Mouse (Mus musculus) liver, embryonic 15.5 days (tissue): Measurements from ENCODE around the gene Tmem121. TPM values are rescaled to one million over a fixed set of nuclear protein-coding genes. Genes with fewer than 3 reads are reported as not detected.
A peak's percentile ranks its signal among the peaks of the same experiment; 100 is the strongest.

Source experiments
- ATAC-seq: fragments of 200-750 bp; cut with Nextera tagmentation; 2 replicates; pipeline ENCODE4 v1.8.0; 2017; ENCODE audit warnings: moderate number of reproducible peaks, mild to moderate bottlenecking, moderate library complexity; ENCODE audit not compliant: insufficient read depth
- H3K27ac ChIP-seq: fragments of 300-500 bp; sonication (generic); replicated peaks from 2 replicates; pipeline ENCODE4 v1.5.1; 2015; ENCODE audit warnings: mild to moderate bottlenecking, inconsistent platforms
- H3K27me3 ChIP-seq: fragments of 300-500 bp; sonication (generic); 2 replicates; pipeline ENCODE4 v1.6.1; 2015; ENCODE audit warnings: mild to moderate bottlenecking, inconsistent platforms
- H3K36me3 ChIP-seq: fragments of 300-500 bp; sonication (generic); replicated peaks from 2 replicates; pipeline ENCODE4 v1.6.1; 2015; ENCODE audit warnings: moderate library complexity, mild to moderate bottlenecking, inconsistent platforms
- H3K4me1 ChIP-seq: fragments of 300-500 bp; sonication (generic); replicated peaks from 2 replicates; pipeline ENCODE4 v1.6.1; 2015; ENCODE audit warnings: inconsistent platforms
- H3K4me2 ChIP-seq: fragments of 300-500 bp; sonication (generic); 2 replicates; pipeline ENCODE4 v1.6.1; 2015; ENCODE audit warnings: moderate library complexity, mild to moderate bottlenecking, inconsistent platforms
- H3K4me3 ChIP-seq: fragments of 300-500 bp; sonication (generic); replicated peaks from 2 replicates; pipeline ENCODE4 v1.5.1; 2015; ENCODE audit warnings: mild to moderate bottlenecking, inconsistent platforms
- H3K9ac ChIP-seq: fragments of 300-500 bp; sonication (generic); 2 replicates; pipeline ENCODE4 v1.6.1; 2015; ENCODE audit warnings: moderate library complexity, mild to moderate bottlenecking, inconsistent platforms
- H3K9me3 ChIP-seq: fragments of 300-500 bp; sonication (generic); replicated peaks from 2 replicates; pipeline ENCODE4 v1.6.1; 2016; ENCODE audit warnings: inconsistent platforms
- WGBS: fragments of 180-500 bp; shearing (Covaris S2); methylation state at CpG from one replicate; pipeline ENCODE4 v1.1.7; 2015; ENCODE audit warnings: mixed read lengths; ENCODE audit not compliant: insufficient replicate concordance; 5-methylcytosine and 5-hydroxymethylcytosine counted together
- polyA plus RNA-seq: library from polyadenylated mRNA; unstranded; fragments of >200 nt; fragmentation: Nextera tagmentation; extraction: Ambion mirVana; gene quantifications from 2 replicates; pipeline ENCODE4 v1.2.1, GENCODE M21; 2015

Tmem121 gene
- polyA plus RNA-seq, 1 experiment from 2014 or later = 0.33 TPM

- no peak for ATAC-seq
- Histone ChIP-seq H3K4me2 (peak overlapping the region; percentile 98), H3K36me3 (peaks cover 13% of the 10 kb centered on the region; the same call in 1 of the 2 replicates), H3K4me3 (peak overlapping the region; percentile 67; the same call in 1 of the 2 replicates), H3K4me1 (peaks cover 67% of the 10 kb centered on the region), H3K27me3 (peaks cover 77% of the 10 kb centered on the region), H3K27ac (peak overlapping the region; percentile 45; the same call in 1 of the 2 replicates), H3K9me3 (no peaks in the 10 kb centered on the region), H3K9ac (no peak overlapping the region)
- WGBS = 19% methylated on average over 15 of the region's 15 CpGs
These were observed 43.4 kb upstream of the Tmem121 start for GRCm38 (mm10) chr12:113142021-113142975.

- Histone ChIP-seq H3K27me3 (peaks cover 86% of the 10 kb centered on the region), H3K27ac (no peak overlapping the region), H3K4me3 (no peak overlapping the region), H3K9ac (no peak overlapping the region), H3K36me3 (peaks cover 4% of the 10 kb centered on the region; the same call in 1 of the 2 replicates), H3K4me2 (peak overlapping the region; percentile 30; the same call in 1 of the 2 replicates), H3K4me1 (peaks cover 71% of the 10 kb centered on the region), H3K9me3 (no peaks in the 10 kb centered on the region)
- 37% methylated on average over 7 of the region's 7 CpGs for WGBS
- no peak for ATAC-seq
These were observed 42.6 kb upstream of the Tmem121 start for GRCm38 (mm10) chr12:113143164-113143563.

- WGBS = 60% methylated on average over 20 of the region's 20 CpGs
- Histone ChIP-seq H3K4me2 (no peak overlapping the region), H3K36me3 (peaks cover 4% of the 10 kb centered on the region; the same call in 1 of the 2 replicates), H3K4me3 (no peak overlapping the region), H3K27me3 (peaks cover 92% of the 10 kb centered on the region), H3K27ac (no peak overlapping the region), H3K9me3 (no peaks in the 10 kb centered on the region), H3K9ac (no peak overlapping the region), H3K4me1 (peaks cover 78% of the 10 kb centered on the region)
- no peak for ATAC-seq
These were observed 41.6 kb upstream of the Tmem121 start for GRCm38 (mm10) chr12:113144001-113144756.

- peaks cover 91% of the 10 kb centered on the region for H3K27me3 ChIP-seq
- no peak overlapping the region for H3K27ac ChIP-seq
- H3K9me3 ChIP-seq = no peaks in the 10 kb centered on the region
- H3K36me3 ChIP-seq = peaks cover 4% of the 10 kb centered on the region; the same call in 1 of the 2 replicates
- H3K4me2 ChIP-seq = no peak overlapping the region
- ATAC-seq = no peak
- H3K4me1 ChIP-seq = peaks cover 71% of the 10 kb centered on the region
- WGBS = 81% methylated on average over 16 of the region's 16 CpGs
- H3K9ac ChIP-seq = no peak overlapping the region
- no peak overlapping the region for H3K4me3 ChIP-seq
These were observed 40.8 kb upstream of the Tmem121 start for GRCm38 (mm10) chr12:113144886-113145285.

- WGBS = 71% methylated on average over 5 of the region's 5 CpGs
- no peaks in the 10 kb centered on the region for H3K9me3 ChIP-seq
- peaks cover 91% of the 10 kb centered on the region for H3K27me3 ChIP-seq
- no peak overlapping the region for H3K9ac ChIP-seq
- H3K4me3 ChIP-seq = no peak overlapping the region
- H3K4me1 ChIP-seq = peaks cover 70% of the 10 kb centered on the region
- no peak for ATAC-seq
- peaks cover 4% of the 10 kb centered on the region; the same call in 1 of the 2 replicates for H3K36me3 ChIP-seq
- H3K4me2 ChIP-seq = no peak overlapping the region
- no peak overlapping the region for H3K27ac ChIP-seq
These were observed 40.1 kb upstream of the Tmem121 start for GRCm38 (mm10) chr12:113145591-113145990.

GRCm38 (mm10) chr12:113146112-113147057 lies 39.3 kb upstream of the Tmem121 start, which contains the start of gene Crip1:
Gene Crip1, plus strand, starts transcription at chr12:113146316.
- Histone ChIP-seq H3K36me3 (peaks cover 4% of the 10 kb centered on the region; the same call in 1 of the 2 replicates), H3K27me3 (peaks cover 91% of the 10 kb centered on the region), H3K27ac (no peak within 1 kb of the TSS), H3K9ac (no peak within 1 kb of the TSS), H3K4me3 (peak within 1 kb of the TSS; percentile 14; the same call in 1 of the 2 replicates), H3K4me1 (peaks cover 70% of the 10 kb centered on the region), H3K4me2 (peak within 1 kb of the TSS; percentile 48), H3K9me3 (no peaks in the 10 kb centered on the region)
- 15% methylated on average over 45 of the region's 45 CpGs for WGBS
- ATAC-seq = 0 out of 2 replicates have a peak, but pooled peaks have one; percentile 2

- H3K27ac ChIP-seq = no peak overlapping the region
- H3K4me3 ChIP-seq = no peak overlapping the region
- peaks cover 4% of the 10 kb centered on the region; the same call in 1 of the 2 replicates for H3K36me3 ChIP-seq
- no peak overlapping the region for H3K4me2 ChIP-seq
- peaks cover 70% of the 10 kb centered on the region for H3K4me1 ChIP-seq
- 62% methylated on average over 8 of the region's 8 CpGs for WGBS
- no peaks in the 10 kb centered on the region for H3K9me3 ChIP-seq
- no peak overlapping the region for H3K9ac ChIP-seq
- ATAC-seq = no peak
- peaks cover 91% of the 10 kb centered on the region for H3K27me3 ChIP-seq
These were observed 38.2 kb upstream of the Tmem121 start for GRCm38 (mm10) chr12:113147481-113147880.

GRCm38 (mm10) chr12:113148381-113149035 lies 37.2 kb upstream of the Tmem121 start:
- H3K9me3 ChIP-seq = no peaks in the 10 kb centered on the region
- H3K4me3 ChIP-seq = no peak overlapping the region
- WGBS = 29% methylated on average over 16 of the region's 16 CpGs
- H3K27ac ChIP-seq = no peak overlapping the region
- ATAC-seq = no peak; the same call in 1 of the 2 replicates
- H3K4me1 ChIP-seq = peaks cover 70% of the 10 kb centered on the region
- H3K27me3 ChIP-seq = peaks cover 91% of the 10 kb centered on the region
- peaks cover 4% of the 10 kb centered on the region; the same call in 1 of the 2 replicates for H3K36me3 ChIP-seq
- H3K4me2 ChIP-seq = peak overlapping the region; percentile 6; the same call in 1 of the 2 replicates
- H3K9ac ChIP-seq = no peak overlapping the region

- Histone ChIP-seq H3K9ac (no peak overlapping the region), H3K27ac (no peak overlapping the region), H3K9me3 (no peaks in the 10 kb centered on the region), H3K4me1 (peaks cover 71% of the 10 kb centered on the region), H3K4me2 (no peak overlapping the region), H3K27me3 (peaks cover 91% of the 10 kb centered on the region), H3K36me3 (peaks cover 4% of the 10 kb centered on the region; the same call in 1 of the 2 replicates), H3K4me3 (no peak overlapping the region)
- no peak for ATAC-seq
- 69% methylated on average over 4 of the region's 4 CpGs for WGBS
These were observed 36.4 kb upstream of the Tmem121 start for GRCm38 (mm10) chr12:113149341-113149740.
